Mouse (Mus musculus): ENCODE data around the gene Lbh.

- TF ChIP-seq CTCF (IDR thresholded peaks at IDR 0.05; ENCODE audit: borderline replicate concordance, insufficient read depth, low read depth, low read length) (no peak), POLR2A (IDR thresholded peaks at IDR 0.05; ENCODE audit: borderline replicate concordance, insufficient read depth, low read length) (no peak)
Measured at GRCm38 (mm10) chr17:72903921-72904421, 14.1 kb upstream of the Lbh start.

Data from cerebellum, adult 2 months (tissue).